Mouse (Mus musculus) adrenal gland, adult 2 months (tissue): ENCODE measurements at regions not wholly inside any gene's neighbourhood (a gene's known extent, or its start where the extent isn't known, plus 50 kb on each side); places are given as distances from the start of the nearest gene placed in this dataset.
A peak's percentile ranks its signal among the peaks of the same experiment; 100 is the strongest.

Experiments used
- DNase-seq: peaks from one replicate; pipeline ENCODE4 v3.0.0; 2021

- DNase-seq = no peak
Observed at GRCm38 (mm10) chr13:31240546-31240945, 266.5 kb downstream of the Gm5447 start.

GRCm38 (mm10) chr13:31248996-31249395, 275.0 kb downstream of the Gm5447 start:
- DNase-seq = no peak

GRCm38 (mm10) chr13:31249525-31249924, 275.5 kb downstream of the Gm5447 start:
- no peak for DNase-seq

GRCm38 (mm10) chr13:31254016-31254415, 280.0 kb downstream of the Gm5447 start:
- no peak for DNase-seq

- DNase-seq = no peak
Observed at GRCm38 (mm10) chr13:31254744-31255143, 280.7 kb downstream of the Gm5447 start.

- DNase-seq = no peak
Observed at GRCm38 (mm10) chr13:31255506-31255905, 281.5 kb downstream of the Gm5447 start.

GRCm38 (mm10) chr13:31267865-31268264, 288.1 kb upstream of the Foxq1 start:
- no peak for DNase-seq

- no peak for DNase-seq
Observed at GRCm38 (mm10) chr13:31276005-31276644, 279.8 kb upstream of the Foxq1 start.

GRCm38 (mm10) chr13:31290630-31291029, 265.3 kb upstream of the Foxq1 start:
- DNase-seq = no peak

- no peak for DNase-seq
Observed at GRCm38 (mm10) chr13:31292584-31293387, 263.1 kb upstream of the Foxq1 start.

- DNase-seq = no peak
Observed at GRCm38 (mm10) chr13:31294011-31294410, 261.9 kb upstream of the Foxq1 start.

GRCm38 (mm10) chr13:31303194-31303593, 252.7 kb upstream of the Foxq1 start:
- DNase-seq = no peak

GRCm38 (mm10) chr13:31304286-31304865, 251.6 kb upstream of the Foxq1 start:
- no peak for DNase-seq

- no peak for DNase-seq
Observed at GRCm38 (mm10) chr13:31309083-31309621, 246.8 kb upstream of the Foxq1 start.

GRCm38 (mm10) chr13:31312772-31313171, 243.2 kb upstream of the Foxq1 start:
- no peak for DNase-seq

GRCm38 (mm10) chr13:31313821-31314220, 242.1 kb upstream of the Foxq1 start:
- DNase-seq = no peak

- DNase-seq = no peak
Observed at GRCm38 (mm10) chr13:31317066-31317465, 238.9 kb upstream of the Foxq1 start.

GRCm38 (mm10) chr13:31318008-31318407, 237.9 kb upstream of the Foxq1 start:
- no peak for DNase-seq

GRCm38 (mm10) chr13:31321411-31321810, 234.5 kb upstream of the Foxq1 start:
- DNase-seq = peak; percentile 30

- no peak for DNase-seq
Observed at GRCm38 (mm10) chr13:31326269-31326851, 229.6 kb upstream of the Foxq1 start.

- peak; percentile 64 for DNase-seq
Observed at GRCm38 (mm10) chr13:31327511-31327951, 228.4 kb upstream of the Foxq1 start.

GRCm38 (mm10) chr13:31328756-31329155, 227.2 kb upstream of the Foxq1 start:
- DNase-seq = peak; percentile 41
